Comparison of ENCODE assay signal across 28 mouse cellular contexts in the genomic region with DNA sequence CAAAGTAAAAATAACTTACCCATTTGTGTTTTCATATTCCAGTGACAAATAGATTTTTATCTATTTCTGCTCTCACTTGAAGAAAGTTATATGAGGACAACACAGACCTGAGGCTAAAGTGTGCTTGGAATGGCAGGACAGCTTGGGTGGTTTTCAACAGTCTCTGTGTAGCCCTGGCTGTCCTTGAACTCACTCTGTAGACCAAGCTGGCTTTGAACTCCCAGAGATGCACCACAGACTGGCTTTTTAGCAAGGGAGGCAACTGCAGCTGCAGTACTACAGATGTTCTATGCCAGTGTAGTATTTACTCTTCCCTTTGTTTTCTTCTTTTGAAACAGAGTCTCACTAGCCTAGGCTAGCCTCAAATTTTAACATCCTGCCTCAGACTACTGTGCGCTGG.
"Had no signal": no experiment of that assay in that cellular context is flagged by ENCODE, and none has a peak within 500 bp of the region (broad histone marks: within the 10 kb centered on the region; RNA-seq: fewer than 3 reads in every experiment).

No protein-coding gene starts in this region.

- H3K27ac ChIP-seq: embryonic facial prominence, embryonic 10.5 days; embryonic facial prominence, embryonic 12.5 days; embryonic facial prominence, embryonic 13.5 days; embryonic facial prominence, embryonic 15.5 days; forebrain, embryonic 10.5 days; forebrain, embryonic 12.5 days; forebrain, embryonic 13.5 days; forebrain, embryonic 15.5 days; gastrocnemius, adult 2 months; heart, adult 2 months had no signal

- H3K4me2 ChIP-seq: embryonic facial prominence, embryonic 12.5 days; embryonic facial prominence, embryonic 13.5 days; embryonic facial prominence, embryonic 15.5 days; forebrain, embryonic 12.5 days; forebrain, embryonic 13.5 days; forebrain, embryonic 15.5 days had no signal

- DNase-seq: cerebellum, adult 2 months; cerebellum, adult 8-10 months; cerebellum, adult 9-10 months; cerebellum, adult 9-11 months; cerebellum, postnatal 10 days; cerebellum, postnatal 14 days; cerebellum, postnatal 25 days; cerebellum, postnatal 36 days; embryo, embryonic 11 days; forebrain, postnatal 0 days; gastrocnemius, adult 2 months; gastrocnemius, postnatal 10 days; gastrocnemius, postnatal 14 days; gastrocnemius, postnatal 25 days; gastrocnemius, postnatal 36 days; heart, adult 18-20 months; heart, adult 2 months had no signal

- H3K4me1 ChIP-seq: embryonic facial prominence, embryonic 10.5 days; embryonic facial prominence, embryonic 12.5 days; embryonic facial prominence, embryonic 13.5 days; embryonic facial prominence, embryonic 15.5 days; forebrain, embryonic 12.5 days; forebrain, embryonic 13.5 days; forebrain, embryonic 15.5 days had no signal

- H3K27me3 ChIP-seq: embryonic facial prominence, embryonic 12.5 days; embryonic facial prominence, embryonic 13.5 days; embryonic facial prominence, embryonic 15.5 days; forebrain, embryonic 12.5 days; forebrain, embryonic 13.5 days; forebrain, embryonic 15.5 days had no signal

- H3K4me3 ChIP-seq: embryonic facial prominence, embryonic 10.5 days; embryonic facial prominence, embryonic 12.5 days; embryonic facial prominence, embryonic 13.5 days; embryonic facial prominence, embryonic 15.5 days; erythroblast, embryonic 14.5 days; forebrain, embryonic 10.5 days; forebrain, embryonic 12.5 days; forebrain, embryonic 13.5 days; forebrain, embryonic 15.5 days; gastrocnemius, adult 2 months; heart, adult 2 months had no signal

- H3K9me3 ChIP-seq: embryonic facial prominence, embryonic 10.5 days; embryonic facial prominence, embryonic 12.5 days; embryonic facial prominence, embryonic 13.5 days; embryonic facial prominence, embryonic 15.5 days; forebrain, embryonic 10.5 days; forebrain, embryonic 12.5 days; forebrain, embryonic 13.5 days; forebrain, embryonic 15.5 days had no signal

- H3K9ac ChIP-seq: embryonic facial prominence, embryonic 12.5 days; embryonic facial prominence, embryonic 13.5 days; embryonic facial prominence, embryonic 15.5 days; forebrain, embryonic 12.5 days; forebrain, embryonic 13.5 days; forebrain, embryonic 15.5 days; forebrain, postnatal 0 days had no signal

- ATAC-seq: forebrain, embryonic 13.5 days; forebrain, embryonic 14.5 days; forebrain, embryonic 15.5 days; forebrain, embryonic 16.5 days; forebrain, postnatal 0 days had no signal
